Mouse (Mus musculus): ENCODE data around the gene Slc1a4. TPM values are rescaled to one million over a fixed set of nuclear protein-coding genes. Genes with fewer than 3 reads are reported as not detected.

The Slc1a4 gene
- 1 to 10 TPM; 3.0 to 4.7 TPM for total RNA-seq (2021)
- long read RNA-seq, experiment 1, transcript Slc1a4-202 (8 exons, 3,926 nt) = major isoform, 5 of 8 reads
- long read RNA-seq, experiment 1, partial matches to known transcripts = 1 of 8 reads
- long read RNA-seq, experiment 1, other reads (novel, unspliced or antisense) = 2 of 8 reads
- long read RNA-seq, experiment 2, partial matches to known transcripts = 2 of 6 reads
- long read RNA-seq, experiment 2, other reads (novel, unspliced or antisense) = 0 of 6 reads

DNA sequence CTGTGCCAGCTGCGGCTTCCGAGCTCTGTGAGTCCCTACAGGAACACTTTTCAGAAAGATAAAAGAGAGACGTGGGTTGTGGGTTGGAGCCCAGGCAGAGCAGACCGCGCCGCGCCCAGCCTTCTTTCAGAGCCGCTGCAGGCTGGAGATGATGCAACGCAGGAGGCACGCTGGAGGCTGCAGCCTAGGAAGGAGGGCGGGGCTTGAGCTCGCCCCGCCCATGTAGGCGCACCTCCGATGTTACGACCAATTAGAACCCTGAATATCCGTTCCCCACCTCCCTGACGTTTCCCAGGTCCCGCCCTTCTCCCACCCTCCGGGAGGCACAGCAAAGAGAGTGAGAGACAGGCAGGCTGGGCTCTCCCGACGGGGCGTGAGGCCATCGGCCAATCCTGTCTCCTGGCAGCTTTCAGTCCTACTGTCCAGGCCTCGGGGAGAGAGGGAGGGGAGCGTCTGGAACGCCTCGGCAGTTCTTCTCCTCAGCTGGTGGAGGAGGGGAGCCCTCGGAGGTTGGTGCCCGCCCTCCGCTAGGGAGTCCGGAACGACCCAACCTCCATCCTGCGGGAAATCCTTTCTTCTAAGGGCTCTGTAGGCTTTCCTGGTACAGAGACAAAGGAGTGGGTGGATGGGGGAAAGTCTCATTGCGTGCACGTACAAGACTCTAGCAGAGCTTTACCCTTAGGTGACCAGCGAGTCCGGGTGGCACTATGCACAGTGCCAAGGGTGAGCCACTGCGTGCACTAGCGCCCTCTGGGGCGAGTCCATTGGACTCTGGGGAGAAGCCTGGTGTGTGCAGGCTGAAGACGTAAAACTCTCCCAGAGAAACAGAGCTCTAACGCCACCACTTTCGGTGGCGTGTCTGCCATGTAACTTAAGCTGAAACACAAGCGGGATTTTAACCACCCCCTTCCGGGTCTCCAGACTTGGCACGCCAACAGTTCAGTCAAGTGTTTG, at the start of gene Slc1a4:
Slc1a4 (minus strand) TSS at position 153 of the 954 bp plus-strand sequence.
- peak; percentile 86 for DNase-seq

DNA sequence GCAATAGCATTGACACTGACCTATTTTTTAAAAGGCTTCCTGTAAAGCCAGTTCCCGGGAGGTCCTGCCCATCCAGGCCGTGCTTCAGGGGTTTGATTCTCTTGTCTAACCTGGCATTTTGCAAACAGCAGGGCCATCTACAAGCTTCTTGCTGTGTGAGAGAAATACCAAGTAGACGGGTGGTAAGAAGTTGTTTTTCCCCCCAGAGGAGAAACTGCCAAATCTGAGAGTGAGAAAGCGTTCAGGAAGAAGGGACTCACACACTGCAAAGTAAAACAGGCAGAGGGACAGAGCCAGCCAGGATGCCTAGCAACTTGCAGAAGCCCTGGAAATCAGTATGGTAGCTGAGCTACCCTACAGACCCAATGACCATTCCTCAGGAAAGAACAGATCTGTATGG, 47.6 kb upstream of the Slc1a4 start:
- DNase-seq = no peak

- no peak for DNase-seq
Measured at GRCm38 (mm10) chr11:20376642-20377041, 44.1 kb upstream of the Slc1a4 start.

DNA sequence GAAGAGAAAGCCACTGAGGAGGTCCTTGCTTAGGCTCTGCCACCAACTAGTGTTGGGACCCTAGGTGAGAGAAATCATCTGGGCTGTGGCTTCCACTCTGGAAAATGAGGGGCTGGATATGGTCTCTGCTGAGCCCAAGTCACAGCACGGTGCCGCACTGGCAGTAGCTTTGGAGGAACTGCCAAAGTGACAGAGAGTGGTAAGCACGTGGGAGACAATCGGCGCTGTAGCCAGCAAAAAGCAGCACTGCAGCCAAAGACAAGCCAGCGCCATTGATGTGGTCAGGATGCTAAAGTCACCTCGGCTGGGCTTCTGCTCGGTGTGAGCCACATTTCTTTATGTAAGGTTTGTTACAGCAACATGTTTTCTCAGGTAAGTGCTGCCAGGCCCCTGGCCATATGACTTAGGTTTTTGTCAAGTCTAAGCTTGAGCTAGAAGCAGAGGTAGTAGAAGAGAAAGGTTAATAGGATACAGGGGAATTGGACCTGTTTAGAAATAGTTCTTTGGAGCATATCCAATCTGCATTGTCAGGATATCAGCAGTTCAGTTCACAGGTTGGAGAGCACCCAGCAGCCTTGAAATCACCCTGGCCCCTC, 40.2 kb upstream of the Slc1a4 start:
- peak; percentile 16 for DNase-seq

GRCm38 (mm10) chr11:20370486-20370885, 38.0 kb upstream of the Slc1a4 start:
- no peak for DNase-seq

GRCm38 (mm10) chr11:20366456-20366855, 33.9 kb upstream of the Slc1a4 start:
- no peak for DNase-seq

DNA sequence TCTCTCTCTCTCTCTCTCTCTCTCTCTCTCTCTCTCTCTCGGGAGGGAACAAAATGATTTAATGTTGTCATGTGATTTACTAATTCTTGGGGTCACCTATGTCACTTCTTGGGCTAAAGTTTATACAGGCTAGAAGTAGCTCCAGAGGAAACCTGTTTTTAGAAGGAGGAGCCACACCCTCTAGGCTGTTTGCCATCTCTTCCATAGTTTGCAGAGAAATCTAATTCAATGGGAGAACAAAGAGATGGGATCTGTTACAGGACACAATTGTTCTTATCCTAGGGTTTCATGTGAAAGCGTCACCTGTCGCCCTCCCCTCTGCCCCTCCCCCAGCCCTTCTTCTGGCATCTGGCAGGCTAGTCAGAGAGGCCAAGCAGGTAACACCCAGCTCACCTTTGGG, 28.8 kb upstream of the Slc1a4 start:
- no peak for DNase-seq

GRCm38 (mm10) chr11:20357684-20358447, 25.4 kb upstream of the Slc1a4 start:
- DNase-seq = no peak

- no peak for DNase-seq
Measured at GRCm38 (mm10) chr11:20348466-20348865, 16.0 kb upstream of the Slc1a4 start.

DNA sequence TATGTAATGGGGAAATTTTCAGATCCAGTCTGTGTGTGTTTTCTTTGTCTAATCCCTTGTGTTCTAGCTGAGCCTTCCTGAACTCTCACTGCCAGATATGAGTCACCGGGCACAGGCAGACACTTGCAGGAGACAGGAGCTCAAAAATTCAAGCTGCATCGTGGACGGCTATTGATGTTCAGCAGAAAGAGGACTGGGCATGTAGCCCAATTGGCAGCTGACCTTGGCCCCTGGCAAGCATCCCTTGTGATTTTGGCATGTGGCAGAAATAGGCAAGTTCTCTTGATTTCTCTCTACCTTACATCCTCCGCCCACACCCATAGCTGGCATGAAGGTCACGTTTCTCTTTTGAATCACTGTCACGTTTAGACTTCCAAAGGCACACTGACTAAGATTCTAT, 15.0 kb upstream of the Slc1a4 start:
- peak; percentile 48 for DNase-seq

- no peak for DNase-seq
Measured at GRCm38 (mm10) chr11:20346369-20346768, 13.9 kb upstream of the Slc1a4 start.

GRCm38 (mm10) chr11:20343952-20344351, 11.4 kb upstream of the Slc1a4 start:
- DNase-seq = no peak

DNA sequence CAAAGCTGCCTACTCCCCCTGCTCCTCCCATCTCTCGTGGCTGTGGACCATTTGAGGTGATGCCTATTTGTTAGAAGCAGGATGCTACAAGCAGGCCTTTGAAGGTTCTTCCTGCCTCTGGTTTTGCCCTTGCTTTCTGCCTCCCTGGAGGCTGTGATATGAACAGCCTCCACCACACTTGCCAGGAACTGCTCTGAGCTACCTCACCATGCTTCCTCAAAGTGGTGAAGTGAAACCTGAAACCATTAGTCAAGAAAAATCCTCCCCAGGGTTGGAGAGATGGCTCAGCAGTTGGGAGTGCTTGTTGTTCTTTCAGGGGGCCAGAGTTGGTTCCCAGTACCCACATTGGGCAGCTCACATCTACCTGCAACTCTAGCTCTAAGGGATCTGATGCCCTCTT, 9.1 kb upstream of the Slc1a4 start:
- no peak for DNase-seq

DNA sequence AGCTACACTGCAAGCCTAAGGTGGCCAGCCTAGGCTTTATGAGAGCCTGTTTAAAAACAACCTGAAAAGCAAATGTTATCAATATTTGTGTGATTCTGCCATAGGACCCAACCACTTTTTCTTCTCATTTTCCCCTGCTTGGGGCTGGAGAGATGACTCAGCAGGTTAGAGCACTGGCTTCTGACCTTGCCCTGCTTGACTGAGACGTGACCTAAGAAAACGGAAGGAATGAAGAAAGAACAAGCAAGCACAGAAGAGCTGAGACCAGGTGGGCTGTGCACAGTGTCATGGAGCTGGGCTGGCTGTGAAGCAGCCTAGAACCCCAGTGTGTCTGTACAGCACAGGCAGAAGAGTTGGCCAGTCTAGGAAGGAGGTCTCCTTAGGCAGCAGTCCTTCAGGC, 6.2 kb upstream of the Slc1a4 start:
- no peak for DNase-seq

- DNase-seq = no peak
Measured at GRCm38 (mm10) chr11:20334301-20334700, 1.8 kb upstream of the Slc1a4 start.

DNA sequence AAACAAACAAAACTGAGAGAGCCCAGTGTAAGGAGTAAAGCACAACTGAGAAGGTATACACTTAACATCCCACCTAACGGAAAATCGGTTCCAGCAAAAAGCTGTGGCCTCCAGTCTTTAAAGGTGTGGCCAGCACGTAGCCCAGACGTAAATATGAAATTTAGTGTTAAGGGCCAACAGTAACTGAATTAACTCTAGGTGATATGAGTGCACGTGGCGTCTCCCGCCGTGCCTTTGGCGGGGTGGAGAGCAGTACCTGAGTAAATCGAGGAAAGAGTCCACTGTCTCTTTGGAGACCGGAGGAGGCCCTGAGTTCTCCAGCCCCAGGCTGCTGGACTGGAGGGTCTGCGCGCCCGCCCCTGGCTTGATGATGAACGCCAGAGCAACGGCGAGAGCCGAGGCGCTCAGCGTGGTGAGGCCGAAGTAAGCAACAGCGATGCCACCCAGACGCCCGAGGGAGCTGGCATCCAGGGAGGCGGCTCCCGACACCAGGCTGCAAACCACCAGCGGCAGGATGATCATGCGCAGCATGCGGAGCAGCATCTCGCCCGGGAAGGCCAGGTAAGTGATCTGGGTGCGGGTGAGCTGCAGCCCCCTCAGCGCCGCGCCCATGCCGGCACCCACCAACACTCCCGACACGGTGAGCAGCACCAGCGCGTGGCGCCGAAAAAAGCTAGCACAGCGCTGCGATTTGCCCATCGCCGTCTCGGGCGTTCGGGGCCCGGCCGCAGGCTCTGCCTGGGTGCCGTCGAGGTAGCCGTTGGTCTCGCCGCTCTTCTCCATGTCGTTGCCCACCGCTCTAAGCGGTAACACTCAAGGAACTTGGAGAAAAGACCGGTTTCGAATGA, 599 bp downstream of the Slc1a4 start:
- peak; percentile 39 for DNase-seq

DNA sequence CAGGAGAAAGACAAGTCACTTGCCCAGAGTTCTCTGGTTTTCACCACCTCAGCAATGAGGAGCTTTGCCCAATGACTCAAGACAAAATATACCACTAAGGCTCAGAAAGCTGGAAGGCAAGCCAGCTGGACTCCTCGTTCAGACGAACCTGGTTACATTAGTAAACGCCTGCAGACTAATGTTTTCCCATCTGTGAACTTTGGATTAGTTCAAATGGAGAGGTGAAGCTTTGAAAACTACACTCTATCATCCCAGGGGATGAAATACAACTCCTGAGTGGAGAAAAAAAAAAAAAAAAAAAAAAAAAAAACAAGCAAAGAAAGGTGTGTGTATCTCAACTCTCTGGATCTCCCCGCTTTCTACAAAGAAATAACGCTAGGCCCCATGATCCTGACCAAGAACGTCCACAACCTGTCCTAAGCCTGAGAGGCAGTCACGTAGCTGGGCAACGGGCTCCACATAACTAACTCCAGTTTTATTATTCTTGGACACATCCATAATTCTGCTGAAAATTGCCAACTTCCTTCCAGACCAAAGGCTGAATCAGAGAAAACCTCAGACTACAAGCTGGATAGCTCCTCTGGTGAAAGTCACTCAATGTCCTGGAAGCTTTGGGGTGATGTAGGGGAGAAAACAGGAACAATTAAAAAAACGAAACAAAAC, 1.4 kb downstream of the Slc1a4 start:
- no peak for DNase-seq

DNA sequence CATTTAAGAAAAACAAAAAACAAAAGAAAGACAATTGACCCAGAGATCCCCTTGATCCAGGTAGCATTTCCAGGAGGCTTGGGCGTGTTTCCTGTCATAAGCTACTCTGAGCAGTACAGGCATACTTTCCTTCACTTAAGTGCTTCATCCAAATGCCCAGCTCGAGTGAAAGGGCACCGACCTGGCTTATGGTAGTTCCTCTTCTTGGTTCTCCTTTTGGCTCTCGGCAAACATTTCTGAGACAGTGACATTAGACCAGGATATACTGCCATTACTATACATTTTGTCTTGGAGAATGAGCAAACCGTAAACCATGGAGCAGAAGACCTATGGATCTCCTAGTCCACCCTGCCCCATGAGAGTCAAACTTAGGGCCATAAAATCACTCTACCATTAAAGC, 2.8 kb downstream of the Slc1a4 start:
- no peak for DNase-seq

GRCm38 (mm10) chr11:20328771-20329170, 3.7 kb downstream of the Slc1a4 start:
- no peak for DNase-seq

GRCm38 (mm10) chr11:20326328-20326995, 6.1 kb downstream of the Slc1a4 start:
- DNase-seq = no peak
